Mouse (Mus musculus) heart, adult 2 months (tissue): ENCODE measurements around the gene Dtnb. TPM values are rescaled to one million over a fixed set of nuclear protein-coding genes. Genes with fewer than 3 reads are reported as not detected.
A peak's percentile ranks its signal among the peaks of the same experiment; 100 is the strongest.
"Not testable (repeated sequence)": the region's sequence is repeated elsewhere in the genome, so short reads cannot be mapped to it uniquely, and the experiment has no call there.

ENCODE experiments used
- DNase-seq, 2 experiments: peaks; one replicate each; pipeline ENCODE4 v3.0.0; 2021
- H3K27ac ChIP-seq: fragments of 200-600 bp; 2 replicates; pipeline ENCODE4 v1.8.1; 2022
- H3K27me3 ChIP-seq: fragments of 200-500 bp; 2 replicates; pipeline ENCODE4 v1.6.1; 2012; ENCODE audit warnings: mild to moderate bottlenecking, low read length, inconsistent platforms, mixed read lengths; ENCODE audit not compliant: control insufficient read depth, insufficient read depth
- H3K36me3 ChIP-seq: fragments of 200-500 bp; 2 replicates; pipeline ENCODE4 v1.6.1; 2012; ENCODE audit warnings: low read length, inconsistent platforms; ENCODE audit not compliant: control insufficient read depth, insufficient read depth
- H3K4me1 ChIP-seq: fragments of 200-500 bp; 2 replicates; pipeline ENCODE4 v1.6.1; 2011; ENCODE audit warnings: low read length; ENCODE audit not compliant: control insufficient read depth, insufficient read depth
- H3K4me3 ChIP-seq: fragments of 200-600 bp; 2 replicates; pipeline ENCODE4 v1.8.1; 2022
- H3K79me2 ChIP-seq: fragments of 200-500 bp; replicated peaks from 2 replicates; pipeline ENCODE4 v1.6.1; 2012; ENCODE audit warnings: mild to moderate bottlenecking, inconsistent platforms, low read length, moderate library complexity, mixed read lengths; ENCODE audit not compliant: control insufficient read depth, insufficient read depth
- H3K9ac ChIP-seq: fragments of 200-500 bp; 2 replicates; pipeline ENCODE4 v1.6.1; 2012; ENCODE audit warnings: low read depth, mild to moderate bottlenecking, control low read depth, inconsistent platforms, low read length, mixed read lengths
- CTCF ChIP-seq: fragments of 200-600 bp; IDR thresholded peaks from 2 replicates; pipeline ENCODE4 v1.8.1; 2022; ENCODE audit warnings: antibody characterized with exemption, mild to moderate bottlenecking, moderate library complexity
- EP300 ChIP-seq: fragments of 200-500 bp; IDR thresholded peaks from 2 replicates; pipeline ENCODE4 v1.6.1; 2011; ENCODE audit warnings: low read depth, low read length, control low read depth; ENCODE audit not compliant: insufficient read depth
- POLR2A ChIP-seq: fragments of 200-500 bp; IDR thresholded peaks from 2 replicates; pipeline ENCODE4 v1.6.1; 2011; ENCODE audit warnings: mild to moderate bottlenecking, low read depth, low read length, control low read depth; ENCODE audit not compliant: insufficient read depth
- WGBS: fragments of 180-500 bp; shearing (Covaris S2); methylation state at CpG from one replicate; pipeline ENCODE4 v1.1.7; 2018; 5-methylcytosine and 5-hydroxymethylcytosine counted together
- intact Hi-C: fragments of 180-260 bp; cut with DNase I; formaldehyde crosslinking; loops from one replicate; pipeline ENCODE4 v1.15.1; 2025
- long read RNA-seq: library from polyadenylated mRNA; stranded (forward); transcript quantifications from one replicate; pipeline ENCODE4 v2.0.0, GENCODE M21; 2021
- polyA plus RNA-seq: library from polyadenylated mRNA; depleted of rRNA; stranded (reverse); fragments of >200 nt; gene quantifications from 2 replicates; pipeline ENCODE4 v1.2.3, GENCODE M21; 2012; rRNA removed
- total RNA-seq, 2 experiments: library from RNA; stranded (reverse); gene quantifications; 2 replicates each; pipeline ENCODE4 v1.2.3; 2021

Gene Dtnb
- total RNA-seq (1 to 10 TPM; 6.0 to 7.1 TPM), polyA plus RNA-seq (6.9 and 8.0 TPM in 2 replicates)
- long read RNA-seq, partial matches to known transcripts, result 0 of 10 reads
- long read RNA-seq, other reads (novel, unspliced or antisense), result 8 of 10 reads

DNA sequence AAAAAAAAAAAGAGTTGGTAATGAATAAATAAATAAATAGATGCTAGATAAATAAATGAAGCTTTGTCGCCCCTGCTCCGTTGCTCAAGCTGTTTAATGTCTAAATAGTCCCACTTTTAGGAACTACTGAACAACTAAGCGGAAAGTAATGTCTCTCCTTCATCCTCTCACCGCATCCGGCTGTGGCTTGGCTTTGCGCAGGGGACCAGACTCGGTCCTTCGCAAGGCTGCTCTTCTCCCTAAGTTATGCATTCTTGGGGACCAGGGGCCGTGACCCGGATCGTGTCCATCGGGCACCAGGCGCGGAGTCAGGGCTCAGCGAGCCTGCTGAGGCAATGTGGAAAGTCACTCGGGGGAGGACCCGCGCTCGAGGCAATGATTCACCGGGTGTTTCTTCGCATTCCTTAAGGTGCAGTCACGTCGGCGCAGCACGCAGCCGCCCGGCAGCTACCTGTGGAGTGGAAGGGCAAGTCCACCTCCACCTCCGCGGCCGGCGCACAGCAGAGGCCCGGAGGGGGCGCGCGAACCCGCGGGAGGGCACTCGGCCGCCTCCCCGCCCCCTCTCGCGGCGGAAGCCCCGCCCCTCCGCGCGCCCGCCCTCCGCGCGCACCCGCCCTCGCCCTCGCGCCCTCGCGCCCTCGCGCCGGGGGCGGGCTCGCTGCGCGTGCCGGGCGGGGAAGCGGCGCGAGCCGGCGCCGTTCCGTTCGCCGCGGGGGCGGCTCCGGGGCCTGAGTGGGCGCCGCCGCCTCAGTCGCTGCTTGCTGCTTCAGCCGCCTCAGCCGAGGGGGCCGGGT is at the start of gene Dtnb:
Dtnb (plus strand) TSS at position 595 of the 794 bp plus-strand sequence.
- WGBS, result 7% methylated on average over 79 of the region's 85 CpGs
- TF ChIP-seq CTCF (peak; percentile 43), POLR2A (no peak)
- intact Hi-C loops, result loop anchor here (5.0 kb wide), 2 partner anchors 145 to 1335 kb away; partner anchors contain the start of genes Asxl2 and Ubxn2a
- H3K9ac ChIP-seq, result peak within 1 kb of the TSS; percentile 91
- H3K79me2 ChIP-seq, result no peaks in the 10 kb centered on the region
- H3K27ac ChIP-seq, result peak within 1 kb of the TSS; percentile 64
- no peaks in the 10 kb centered on the region for H3K36me3 ChIP-seq
- DNase-seq, result peak; percentile 85
- H3K27me3 ChIP-seq, result no peaks in the 10 kb centered on the region
- H3K4me3 ChIP-seq, result peak within 1 kb of the TSS; percentile 85
- no peaks in the 10 kb centered on the region for H3K4me1 ChIP-seq

DNA sequence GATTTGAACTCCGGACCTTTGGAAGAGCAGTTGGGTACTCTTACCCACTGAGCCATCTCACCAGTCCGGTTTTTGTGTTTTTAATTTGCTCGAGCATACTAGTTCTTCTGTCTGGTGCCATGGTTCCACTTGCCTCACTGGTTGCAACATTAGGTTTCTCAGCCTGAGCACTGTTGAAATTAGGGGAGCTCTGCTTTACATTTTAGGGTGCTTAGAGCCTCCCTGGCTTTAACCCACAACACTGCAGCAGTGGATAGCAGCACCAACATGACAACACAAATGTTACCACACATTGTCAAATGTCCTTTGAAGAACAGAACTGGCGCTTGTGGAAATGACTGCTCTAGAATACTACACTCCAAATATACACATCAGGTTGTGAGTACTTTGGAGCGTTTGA is 46.6 kb upstream of the Dtnb start:
- Histone ChIP-seq H3K4me1 (no peaks in the 10 kb centered on the region), H3K27me3 (no peaks in the 10 kb centered on the region), H3K27ac (no peak overlapping the region), H3K4me3 (no peak overlapping the region), H3K79me2 (no peaks in the 10 kb centered on the region), H3K36me3 (no peaks in the 10 kb centered on the region), H3K9ac (no peak overlapping the region)
- WGBS, result 90% methylated on average over 5 of the region's 5 CpGs
- TF ChIP-seq EP300 (no peak), POLR2A (no peak), CTCF (no peak)
- DNase-seq, result no peak
- intact Hi-C loops, result no loop called here

DNA sequence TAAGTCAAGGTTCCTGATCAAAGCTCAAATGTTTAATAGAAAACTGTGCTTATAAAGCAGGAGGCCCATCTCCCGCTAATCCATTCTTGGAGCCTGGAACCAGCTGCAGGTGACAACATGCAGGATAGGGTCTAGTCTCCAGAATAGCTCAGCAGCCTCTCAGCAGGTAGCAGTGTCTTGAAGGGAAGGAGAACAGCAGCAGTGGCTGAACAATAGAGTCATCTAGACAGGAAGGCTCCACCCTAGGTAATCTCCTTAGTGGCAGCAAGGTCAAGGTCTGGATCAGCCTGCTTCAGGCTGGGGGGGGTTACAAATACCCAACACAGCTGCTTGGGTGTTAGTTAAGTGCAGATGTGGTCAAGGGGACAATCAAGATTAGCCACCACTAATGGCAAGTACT is 36.7 kb upstream of the Dtnb start:
- H3K36me3 ChIP-seq, H3K27ac ChIP-seq, DNase-seq, H3K79me2 ChIP-seq, H3K27me3 ChIP-seq, H3K4me1 ChIP-seq, H3K9ac ChIP-seq, intact Hi-C loops, H3K4me3 ChIP-seq: not testable (repeated sequence)
- WGBS, result 96% methylated on average over 1 of the region's 1 CpGs

DNA sequence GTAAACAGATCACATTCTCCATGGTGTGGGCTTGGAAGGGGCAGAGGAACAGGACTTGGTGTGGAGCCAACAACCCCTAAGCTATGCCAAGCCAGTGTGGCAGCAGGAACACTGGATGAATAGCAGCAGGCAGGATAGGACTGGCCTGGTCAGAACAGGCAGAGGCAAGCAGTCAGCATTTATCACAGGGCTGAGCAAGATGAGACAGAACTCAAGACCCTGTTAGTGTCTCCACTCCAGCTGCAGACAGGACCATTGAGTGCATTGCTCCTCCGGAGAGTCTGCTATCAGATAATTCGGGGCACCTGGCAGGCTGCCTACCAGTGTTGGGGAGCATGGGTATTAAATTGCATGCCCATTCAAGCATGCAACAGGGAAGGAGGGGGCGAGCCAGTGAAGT is 34.6 kb upstream of the Dtnb start:
- Histone ChIP-seq H3K27me3 (no peaks in the 10 kb centered on the region), H3K9ac (no peak overlapping the region), H3K79me2 (no peaks in the 10 kb centered on the region), H3K27ac (no peak overlapping the region), H3K4me3 (no peak overlapping the region), H3K36me3 (no peaks in the 10 kb centered on the region), H3K4me1 (no peaks in the 10 kb centered on the region)
- no peak for TF ChIP-seq EP300
- no peak for TF ChIP-seq CTCF
- TF ChIP-seq POLR2A, result no peak
- intact Hi-C loops, result no loop called here
- no peak for DNase-seq
- WGBS, result 52% methylated on average over 3 of the region's 3 CpGs

DNA sequence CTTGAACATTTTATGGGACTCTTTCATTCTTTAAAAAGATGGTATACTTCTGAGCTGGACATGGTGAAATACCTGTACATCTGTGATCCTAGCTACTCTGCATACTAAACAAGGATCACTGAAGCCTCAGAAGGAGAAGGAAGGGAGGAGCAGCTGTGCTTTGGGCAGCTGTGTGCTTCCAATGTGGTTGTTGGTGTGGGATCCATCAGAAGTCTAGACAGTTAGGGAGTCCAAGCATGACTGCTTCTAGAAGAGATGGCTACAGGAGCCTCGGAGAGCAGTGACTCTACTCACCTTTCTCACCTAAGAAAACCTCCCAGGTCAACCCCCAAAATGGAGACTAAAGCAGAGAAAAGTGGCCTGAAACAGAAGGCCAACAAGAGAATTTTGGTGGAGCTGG is 34.1 kb upstream of the Dtnb start:
- Histone ChIP-seq H3K4me3 (no peak overlapping the region), H3K27ac (no peak overlapping the region), H3K9ac (no peak overlapping the region), H3K79me2 (no peaks in the 10 kb centered on the region), H3K36me3 (no peaks in the 10 kb centered on the region), H3K4me1 (no peaks in the 10 kb centered on the region), H3K27me3 (no peaks in the 10 kb centered on the region)
- no peak for DNase-seq
- intact Hi-C loops, result no loop called here
- 79% methylated on average over 1 of the region's 1 CpGs for WGBS
- no peak for TF ChIP-seq POLR2A

DNA sequence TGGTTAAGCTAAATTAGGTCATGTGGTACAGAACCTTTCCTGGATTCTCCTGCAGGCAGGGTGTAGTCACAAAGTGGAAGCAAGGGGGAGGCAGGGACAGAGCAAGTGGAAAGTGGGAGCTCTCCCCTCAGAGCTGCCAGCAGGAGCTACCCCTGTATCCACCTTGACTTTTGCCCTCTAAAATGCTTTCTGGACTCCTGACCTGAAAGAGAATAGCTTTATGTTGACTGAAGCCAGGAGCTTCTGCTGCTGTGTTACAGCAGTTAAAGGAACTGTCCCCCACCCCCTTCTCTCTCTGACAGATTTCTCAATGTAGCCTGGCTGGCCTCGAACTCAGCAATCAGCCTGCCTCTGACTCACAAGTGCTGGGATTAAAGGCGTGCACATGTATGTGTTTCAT is 32.6 kb upstream of the Dtnb start:
- TF ChIP-seq EP300 (no peak), POLR2A (no peak), CTCF (no peak)
- Histone ChIP-seq H3K79me2 (no peaks in the 10 kb centered on the region), H3K36me3 (no peaks in the 10 kb centered on the region), H3K4me1 (no peaks in the 10 kb centered on the region), H3K27ac (no peak overlapping the region), H3K9ac (no peak overlapping the region), H3K27me3 (no peaks in the 10 kb centered on the region), H3K4me3 (no peak overlapping the region)
- no peak for DNase-seq
- WGBS, result 62% methylated on average over 2 of the region's 2 CpGs
- intact Hi-C loops, result no loop called here
